Mouse (Mus musculus) common myeloid progenitor, adult 5-6 weeks (primary cell): Measurements from ENCODE around the gene Taf4. TPM values are rescaled to one million over a fixed set of nuclear protein-coding genes. Genes with fewer than 3 reads are reported as not detected.

ENCODE experiments used
- ATAC-seq: replicated peaks from 2 replicates; pipeline ENCODE4 v1.8.0; 2016; ENCODE audit warnings: low read depth, mild to moderate bottlenecking, moderate TSS enrichment, inconsistent platforms; ENCODE audit not compliant: poor library complexity, severe bottlenecking
- total RNA-seq: library from RNA; stranded (forward); fragments of 200-1000, 187-1606 nt; gene quantifications from 2 replicates; pipeline ENCODE4 v1.2.3, GENCODE M21; 2017

The Taf4 gene
- total RNA-seq, 1 experiment from 2014 or later, result 21.7 TPM

GRCm38 (mm10) chr2:179984830-179985229 is 8.4 kb upstream of the Taf4 start:
- no peak for ATAC-seq

GRCm38 (mm10) chr2:179982715-179983114 is 6.3 kb upstream of the Taf4 start:
- ATAC-seq, result no peak

GRCm38 (mm10) chr2:179980616-179981015 is 4.2 kb upstream of the Taf4 start:
- no peak for ATAC-seq

GRCm38 (mm10) chr2:179979836-179980235 is 3.4 kb upstream of the Taf4 start:
- no peak for ATAC-seq

GRCm38 (mm10) chr2:179978250-179978649 is 1.8 kb upstream of the Taf4 start:
- ATAC-seq, result no peak

GRCm38 (mm10) chr2:179977344-179978025 is 1.0 kb upstream of the Taf4 start:
- no peak for ATAC-seq

- ATAC-seq, result no peak
Measured at GRCm38 (mm10) chr2:179976295-179976627, 185 bp downstream of the Taf4 start.

GRCm38 (mm10) chr2:179975851-179976250 is 595 bp downstream of the Taf4 start:
- ATAC-seq, result no peak

GRCm38 (mm10) chr2:179974651-179975471 is 1.6 kb downstream of the Taf4 start:
- ATAC-seq, result no peak; the same call in 1 of the 2 replicates

GRCm38 (mm10) chr2:179973871-179974628 is 2.4 kb downstream of the Taf4 start:
- 0 out of 2 replicates have a peak, but pooled peaks have one; percentile 15 for ATAC-seq

GRCm38 (mm10) chr2:179972406-179972805 is 4.0 kb downstream of the Taf4 start:
- no peak for ATAC-seq

GRCm38 (mm10) chr2:179971891-179972290 is 4.6 kb downstream of the Taf4 start:
- ATAC-seq, result no peak

GRCm38 (mm10) chr2:179969137-179969536 is 7.3 kb downstream of the Taf4 start:
- ATAC-seq, result no peak

- ATAC-seq, result no peak
Measured at GRCm38 (mm10) chr2:179967633-179968032, 8.8 kb downstream of the Taf4 start.

- no peak for ATAC-seq
Measured at GRCm38 (mm10) chr2:179961420-179961819, 15.0 kb downstream of the Taf4 start.

GRCm38 (mm10) chr2:179960327-179960726 is 16.1 kb downstream of the Taf4 start:
- ATAC-seq, result no peak

- no peak for ATAC-seq
Measured at GRCm38 (mm10) chr2:179959391-179959790, 17.1 kb downstream of the Taf4 start.

- no peak for ATAC-seq
Measured at GRCm38 (mm10) chr2:179951542-179952524, 24.6 kb downstream of the Taf4 start.

- ATAC-seq, result peak; percentile 52
Measured at GRCm38 (mm10) chr2:179948820-179949219, 27.6 kb downstream of the Taf4 start.

- ATAC-seq, result no peak
Measured at GRCm38 (mm10) chr2:179947607-179948006, 28.8 kb downstream of the Taf4 start.
